Mouse (Mus musculus) limb, embryonic 12.5 days (tissue): ENCODE results near the gene Zfp235. TPM values are rescaled to one million over a fixed set of nuclear protein-coding genes. Genes with fewer than 3 reads are reported as not detected.

Experiments used
- ATAC-seq: fragments of 200-750 bp; cut with Nextera tagmentation; 2 replicates; pipeline ENCODE4 v1.8.0; 2017; ENCODE audit warnings: low read depth, moderate TSS enrichment; ENCODE audit not compliant: insufficient number of reproducible peaks, insufficient read depth, low FRiP score, low TSS enrichment
- H3K27ac ChIP-seq: fragments of 300-500 bp; sonication (generic); 2 replicates; pipeline ENCODE4 v1.5.1; 2016; ENCODE audit warnings: mild to moderate bottlenecking, moderate library complexity
- H3K27me3 ChIP-seq: fragments of 300-500 bp; sonication (generic); 2 replicates; pipeline ENCODE4 v1.6.1; 2016; ENCODE audit warnings: mild to moderate bottlenecking, moderate library complexity
- H3K36me3 ChIP-seq: fragments of 300-500 bp; sonication (generic); 2 replicates; pipeline ENCODE4 v1.6.1; 2016; ENCODE audit warnings: mild to moderate bottlenecking, moderate library complexity
- H3K4me1 ChIP-seq: fragments of 300-500 bp; sonication (generic); replicated peaks from 2 replicates; pipeline ENCODE4 v1.6.1; 2016
- H3K4me2 ChIP-seq: fragments of 300-500 bp; sonication (generic); 2 replicates; pipeline ENCODE4 v1.6.1; 2016; ENCODE audit warnings: mild to moderate bottlenecking, moderate library complexity
- H3K4me3 ChIP-seq: fragments of 300-500 bp; sonication (generic); replicated peaks from 2 replicates; pipeline ENCODE4 v1.5.1; 2016; ENCODE audit warnings: mild to moderate bottlenecking
- H3K9ac ChIP-seq: fragments of 300-500 bp; sonication (generic); replicated peaks from 2 replicates; pipeline ENCODE4 v1.6.1; 2016; ENCODE audit warnings: mild to moderate bottlenecking, moderate library complexity
- H3K9me3 ChIP-seq: fragments of 300-500 bp; sonication (generic); 2 replicates; pipeline ENCODE4 v1.6.1; 2016; ENCODE audit warnings: mild to moderate bottlenecking, moderate library complexity
- WGBS: fragments of 180-500 bp; shearing (Covaris S2); methylation state at CpG from one replicate; pipeline ENCODE4 v1.1.7; 2016; 5-methylcytosine and 5-hydroxymethylcytosine counted together
- polyA plus RNA-seq: library from polyadenylated mRNA; unstranded; fragments of >200 nt; fragmentation: Nextera tagmentation; extraction: Ambion mirVana; gene quantifications from 2 replicates; pipeline ENCODE4 v1.2.1, GENCODE M21; 2016

Gene Zfp235
- polyA plus RNA-seq, 1 experiment from 2014 or later: 17.5 TPM

- Histone ChIP-seq H3K27ac (no peak overlapping the region), H3K9me3 (no peaks in the 10 kb centered on the region), H3K4me3 (peak overlapping the region; percentile 77), H3K4me1 (peaks cover 11% of the 10 kb centered on the region), H3K36me3 (peaks cover 30% of the 10 kb centered on the region), H3K4me2 (peak overlapping the region; percentile 80), H3K27me3 (no peaks in the 10 kb centered on the region), H3K9ac (peak overlapping the region; percentile 81)
- 19% methylated on average over 6 of the region's 6 CpGs for WGBS
- peak; percentile 45 for ATAC-seq
Measured at GRCm38 (mm10) chr7:24133425-24133995, 459 bp upstream of the Zfp235 start.

GRCm38 (mm10) chr7:24142566-24142965, 8.6 kb downstream of the Zfp235 start:
- H3K27me3 ChIP-seq: no peaks in the 10 kb centered on the region
- H3K4me3 ChIP-seq: no peak overlapping the region
- H3K9me3 ChIP-seq: peaks cover 15% of the 10 kb centered on the region; the same call in 1 of the 2 replicates
- H3K9ac ChIP-seq: no peak overlapping the region
- no peaks in the 10 kb centered on the region for H3K4me1 ChIP-seq
- H3K36me3 ChIP-seq: peaks cover 52% of the 10 kb centered on the region
- H3K4me2 ChIP-seq: no peak overlapping the region
- WGBS: 89% methylated on average over 6 of the region's 6 CpGs
- ATAC-seq: no peak
- H3K27ac ChIP-seq: no peak overlapping the region

GRCm38 (mm10) chr7:24153272-24153671, 19.3 kb downstream of the Zfp235 start:
- no peak overlapping the region for H3K9ac ChIP-seq
- no peak for ATAC-seq
- no peak overlapping the region for H3K4me3 ChIP-seq
- no peak overlapping the region for H3K4me2 ChIP-seq
- peaks cover 7% of the 10 kb centered on the region; the same call in 1 of the 2 replicates for H3K9me3 ChIP-seq
- WGBS: 9% methylated on average over 1 of the region's 1 CpGs
- H3K4me1 ChIP-seq: no peaks in the 10 kb centered on the region
- H3K27me3 ChIP-seq: no peaks in the 10 kb centered on the region
- no peak overlapping the region for H3K27ac ChIP-seq
- no peaks in the 10 kb centered on the region for H3K36me3 ChIP-seq

GRCm38 (mm10) chr7:24172191-24172590, 38.2 kb downstream of the Zfp235 start:
- Histone ChIP-seq H3K4me1 (no peaks in the 10 kb centered on the region), H3K4me3 (no peak overlapping the region), H3K27ac (no peak overlapping the region), H3K9ac (no peak overlapping the region), H3K27me3 (no peaks in the 10 kb centered on the region), H3K9me3 (no peaks in the 10 kb centered on the region), H3K36me3 (no peaks in the 10 kb centered on the region), H3K4me2 (no peak overlapping the region)
- 40% methylated on average over 4 of the region's 4 CpGs for whole genome bisulfite sequencing
- ATAC-seq: no peak

- ATAC-seq: peak; percentile 85
Measured at GRCm38 (mm10) chr7:24174618-24175336, 40.8 kb downstream of the Zfp235 start, which contains the start of gene Zfp114. Zfp114 (plus strand) TSS chr7:24175060.

GRCm38 (mm10) chr7:24175337-24175711, 41.4 kb downstream of the Zfp235 start:
- no peaks in the 10 kb centered on the region for H3K36me3 ChIP-seq
- ATAC-seq: peak; percentile 21; the same call in 1 of the 2 replicates
- H3K4me2 ChIP-seq: peak overlapping the region; percentile 55
- no peak overlapping the region for H3K27ac ChIP-seq
- WGBS: 63% methylated on average over 6 of the region's 6 CpGs
- H3K9me3 ChIP-seq: no peaks in the 10 kb centered on the region
- H3K4me3 ChIP-seq: peak overlapping the region; percentile 55
- H3K4me1 ChIP-seq: no peaks in the 10 kb centered on the region
- no peaks in the 10 kb centered on the region for H3K27me3 ChIP-seq
- H3K9ac ChIP-seq: peak overlapping the region; percentile 58

More at GRCm38 (mm10) chr7:24174618-24175336, 40.8 kb downstream of the Zfp235 start, which contains the start of gene Zfp114:
- Histone ChIP-seq H3K9ac (peak within 1 kb of the TSS; percentile 58), H3K27ac (peak within 1 kb of the TSS; percentile 72; the same call in 1 of the 2 replicates), H3K4me3 (peak within 1 kb of the TSS; percentile 55), H3K9me3 (no peaks in the 10 kb centered on the region), H3K4me1 (no peaks in the 10 kb centered on the region), H3K4me2 (peak within 1 kb of the TSS; percentile 55), H3K36me3 (no peaks in the 10 kb centered on the region), H3K27me3 (no peaks in the 10 kb centered on the region)
- WGBS: 14% methylated on average over 23 of the region's 23 CpGs

GRCm38 (mm10) chr7:24187611-24188010, 53.6 kb downstream of the Zfp235 start:
- Histone ChIP-seq H3K4me3 (no peak overlapping the region), H3K27ac (no peak overlapping the region), H3K36me3 (0 out of 2 replicates have a peak, but pooled peaks cover 4% of the 10 kb centered on the region), H3K9me3 (no peaks in the 10 kb centered on the region), H3K27me3 (no peaks in the 10 kb centered on the region), H3K4me1 (no peaks in the 10 kb centered on the region), H3K9ac (no peak overlapping the region), H3K4me2 (no peak overlapping the region)
- no peak for ATAC-seq
- WGBS: 71% methylated on average over 1 of the region's 1 CpGs

- Histone ChIP-seq H3K4me2 (no peak overlapping the region), H3K4me1 (no peaks in the 10 kb centered on the region), H3K9me3 (peaks cover 6% of the 10 kb centered on the region; the same call in 1 of the 2 replicates), H3K27ac (no peak overlapping the region), H3K27me3 (no peaks in the 10 kb centered on the region), H3K4me3 (no peak overlapping the region), H3K9ac (no peak overlapping the region), H3K36me3 (peaks cover 14% of the 10 kb centered on the region)
- ATAC-seq: no peak
- WGBS: 76% methylated on average over 4 of the region's 4 CpGs
Measured at GRCm38 (mm10) chr7:24188901-24189570, 55.1 kb downstream of the Zfp235 start.

GRCm38 (mm10) chr7:24189571-24189944, 55.6 kb downstream of the Zfp235 start:
- Histone ChIP-seq H3K4me1 (no peaks in the 10 kb centered on the region), H3K9me3 (peaks cover 10% of the 10 kb centered on the region; the same call in 1 of the 2 replicates), H3K27ac (no peak overlapping the region), H3K27me3 (no peaks in the 10 kb centered on the region), H3K4me3 (no peak overlapping the region), H3K9ac (no peak overlapping the region), H3K36me3 (peaks cover 20% of the 10 kb centered on the region), H3K4me2 (no peak overlapping the region)
- 79% methylated on average over 5 of the region's 5 CpGs for WGBS
- no peak for ATAC-seq

- Histone ChIP-seq H3K4me3 (no peak overlapping the region), H3K4me1 (no peaks in the 10 kb centered on the region), H3K9ac (no peak overlapping the region), H3K27ac (no peak overlapping the region), H3K27me3 (no peaks in the 10 kb centered on the region), H3K4me2 (no peak overlapping the region), H3K9me3 (peaks cover 10% of the 10 kb centered on the region; the same call in 1 of the 2 replicates), H3K36me3 (peaks cover 24% of the 10 kb centered on the region)
- ATAC-seq: no peak
- WGBS: 84% methylated on average over 2 of the region's 2 CpGs
Measured at GRCm38 (mm10) chr7:24191361-24191760, 57.4 kb downstream of the Zfp235 start.
